Mouse (Mus musculus): ENCODE results near the gene Rhbdf1.

DNA sequence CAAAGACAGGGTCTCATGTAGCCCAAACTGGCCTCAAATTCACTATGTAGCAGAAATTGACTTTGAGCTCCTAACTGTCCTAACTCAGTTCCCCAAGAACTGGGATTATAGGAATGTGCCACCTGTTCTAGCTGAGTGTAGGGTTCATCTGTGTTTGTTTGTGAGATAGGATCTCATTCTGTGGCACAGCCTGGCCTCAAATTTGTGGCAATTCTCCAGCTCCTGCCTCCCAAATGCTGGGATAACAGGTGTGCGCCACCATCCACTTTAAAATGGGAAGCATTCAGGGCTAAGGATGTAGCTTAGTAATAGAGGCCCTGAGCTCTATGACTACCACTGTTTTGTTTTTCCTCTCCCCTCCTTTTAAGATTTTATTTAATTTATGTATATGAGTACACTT is 31.0 kb upstream of the Rhbdf1 start:
- TF ChIP-seq CTCF (IDR thresholded peaks at IDR 0.05; ENCODE audit: low read depth) (no peak), EP300 (optimal IDR thresholded peaks at IDR 0.05) (no peak)
